Mouse (Mus musculus) G1E (cell line): ENCODE measurements at regions not wholly inside any gene's neighbourhood (a gene's known extent, or its start where the extent isn't known, plus 50 kb on each side); places are given as distances from the start of the nearest gene placed in this dataset.
"Not testable (repeated sequence)": the region's sequence is repeated elsewhere in the genome, so short reads cannot be mapped to it uniquely, and the experiment has no call there.

Source experiments
- ATAC-seq: 2 replicates; pipeline ENCODE4 v1.8.0; 2016; ENCODE audit warnings: mild to moderate bottlenecking; ENCODE audit not compliant: insufficient number of reproducible peaks, poor library complexity, low FRiP score, severe bottlenecking; ENCODE audit errors: extremely low read depth
- DNase-seq: peaks from one replicate; pipeline ENCODE4 v3.0.0; 2012; ENCODE audit warnings: low spot score
- H3K27me3 ChIP-seq: 2 replicates; pipeline ENCODE4 v1.6.1; 2012; ENCODE audit warnings: mild to moderate bottlenecking, low read length, inconsistent platforms; ENCODE audit not compliant: insufficient read depth
- H3K36me3 ChIP-seq: replicated peaks from 2 replicates; pipeline ENCODE3; 2012; ENCODE audit warnings: mild to moderate bottlenecking, inconsistent platforms
- H3K4me1 ChIP-seq: 2 replicates; pipeline ENCODE4 v1.6.1; 2012; ENCODE audit warnings: low read depth, low read length, inconsistent platforms, mixed read lengths; ENCODE audit not compliant: insufficient read depth
- H3K4me3 ChIP-seq: 2 replicates; pipeline ENCODE4 v1.5.1; 2012; ENCODE audit warnings: low read depth, mild to moderate bottlenecking, inconsistent platforms, low read length, moderate library complexity, mixed read lengths
- H3K9me3 ChIP-seq: replicated peaks from 2 replicates; pipeline ENCODE4 v1.6.1; 2012; ENCODE audit warnings: inconsistent platforms
- CTCF ChIP-seq: IDR thresholded peaks from 2 replicates; pipeline ENCODE4 v1.5.1; 2012; ENCODE audit warnings: low read depth, low read length, inconsistent platforms, mixed read lengths
- GATA1 ChIP-seq: IDR thresholded peaks from 2 replicates; pipeline ENCODE4 v1.6.1; 2012; ENCODE audit warnings: borderline replicate concordance, low read length, inconsistent platforms, mixed read lengths
- GATA2 ChIP-seq: IDR thresholded peaks from 2 replicates; pipeline ENCODE4 v1.6.1; 2012; ENCODE audit warnings: low read depth, low read length, inconsistent platforms, borderline replicate concordance
- POLR2AphosphoS5 ChIP-seq: IDR thresholded peaks from 2 replicates; pipeline ENCODE4 v1.6.1; 2012; ENCODE audit warnings: low read depth, low read length, inconsistent platforms; ENCODE audit not compliant: insufficient replicate concordance
- TAL1 ChIP-seq: conservative IDR thresholded peaks from 2 replicates; pipeline ENCODE4 v1.6.1; 2012; ENCODE audit warnings: low read depth, low read length, inconsistent platforms, mixed read lengths

DNA sequence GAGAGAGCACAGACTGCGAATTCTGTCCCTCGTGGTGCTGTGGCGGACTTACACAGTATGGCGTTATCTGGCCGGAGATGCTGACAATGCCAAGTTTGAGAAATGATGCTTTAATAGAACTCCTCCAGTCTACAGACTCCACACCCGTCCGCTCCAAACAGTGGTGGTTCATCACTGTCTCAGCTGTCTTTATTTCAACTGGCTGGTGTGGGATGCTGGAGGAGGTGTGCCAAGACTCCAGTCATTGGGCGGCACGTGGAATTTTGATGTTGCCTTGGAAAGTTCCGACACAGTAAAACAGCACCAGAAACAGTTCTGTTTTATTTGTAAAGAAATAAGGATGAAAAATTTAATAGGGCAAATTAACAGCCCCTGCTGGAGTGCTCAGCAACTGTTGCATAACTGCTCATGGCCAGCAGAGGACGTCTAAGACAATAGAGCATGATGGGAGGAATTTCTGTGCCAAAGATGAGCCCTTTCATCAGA lies 141.8 kb upstream of the 1700025G04Rik start:
- TF ChIP-seq POLR2AphosphoS5 (no peak), GATA2 (no peak), CTCF (no peak), GATA1 (no peak), TAL1 (no peak)
- H3K9me3 ChIP-seq: peaks cover 67% of the 10 kb centered on the region
- no peak for ATAC-seq
- no peaks in the 10 kb centered on the region for H3K36me3 ChIP-seq
- H3K27me3 ChIP-seq: no peaks in the 10 kb centered on the region
- H3K4me1 ChIP-seq: no peaks in the 10 kb centered on the region
- H3K4me3 ChIP-seq: no peak overlapping the region
- DNase-seq: no peak

GRCm38 (mm10) chr1:152229709-152230108 lies 139.8 kb upstream of the 1700025G04Rik start:
- Histone ChIP-seq H3K9me3 (peaks cover 62% of the 10 kb centered on the region), H3K36me3 (no peaks in the 10 kb centered on the region), H3K4me3 (no peak overlapping the region), H3K4me1 (no peaks in the 10 kb centered on the region), H3K27me3 (no peaks in the 10 kb centered on the region)
- no peak for DNase-seq
- TF ChIP-seq CTCF: no peak
- no peak for TF ChIP-seq TAL1
- no peak for TF ChIP-seq POLR2AphosphoS5
- TF ChIP-seq GATA2: no peak
- no peak for TF ChIP-seq GATA1
- ATAC-seq: no peak

DNA sequence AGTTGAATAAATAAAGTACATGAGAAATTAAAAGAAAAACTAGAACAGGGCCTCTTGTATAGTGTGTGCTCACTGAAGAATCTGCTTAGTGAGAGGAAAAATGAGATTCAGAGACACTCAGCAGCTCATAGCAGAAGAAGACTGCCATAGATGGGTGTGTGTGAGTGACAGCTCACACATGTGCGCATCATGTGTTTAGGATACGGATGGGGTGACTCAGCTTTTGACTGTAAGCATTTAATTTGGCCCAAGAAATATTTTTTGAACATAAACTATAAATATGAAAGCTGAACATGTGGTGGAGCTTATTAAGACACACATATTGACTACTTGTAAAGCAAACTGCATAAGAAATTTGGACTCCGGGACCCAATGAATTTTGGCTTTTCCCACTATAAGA lies 136.1 kb upstream of the 1700025G04Rik start:
- Histone ChIP-seq H3K4me3 (no peak overlapping the region), H3K9me3 (peaks cover 53% of the 10 kb centered on the region), H3K36me3 (no peaks in the 10 kb centered on the region), H3K27me3 (no peaks in the 10 kb centered on the region), H3K4me1 (no peaks in the 10 kb centered on the region)
- ATAC-seq: no peak
- DNase-seq: no peak
- no peak for TF ChIP-seq GATA2
- no peak for TF ChIP-seq CTCF
- no peak for TF ChIP-seq TAL1
- no peak for TF ChIP-seq GATA1
- no peak for TF ChIP-seq POLR2AphosphoS5

DNA sequence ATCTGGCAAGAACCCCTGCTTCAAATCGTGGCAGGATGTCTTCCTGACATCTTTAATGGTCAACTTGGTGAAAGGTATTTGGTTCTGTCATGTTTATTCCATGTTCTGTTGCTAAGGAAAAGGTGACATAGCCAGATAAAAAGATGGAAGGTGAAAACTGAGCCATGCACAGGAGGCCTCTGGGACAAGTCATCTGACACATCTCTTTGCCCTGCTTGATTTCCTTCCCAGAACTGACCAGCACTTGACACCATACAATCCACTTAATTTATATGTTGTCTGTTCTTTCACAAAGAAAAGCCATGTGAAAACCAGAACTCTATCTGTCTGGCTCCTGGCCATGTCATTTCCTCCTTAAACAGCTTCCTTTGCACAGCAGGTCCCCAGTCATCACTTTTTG lies 133.7 kb upstream of the 1700025G04Rik start:
- Histone ChIP-seq H3K4me1 (no peaks in the 10 kb centered on the region), H3K27me3 (no peaks in the 10 kb centered on the region), H3K9me3 (peaks cover 50% of the 10 kb centered on the region), H3K36me3 (no peaks in the 10 kb centered on the region), H3K4me3 (no peak overlapping the region)
- ATAC-seq (no peak), DNase-seq (no peak)
- TF ChIP-seq GATA1: no peak

GRCm38 (mm10) chr1:152220804-152221565 lies 131.1 kb upstream of the 1700025G04Rik start:
- TF ChIP-seq TAL1 (no peak), POLR2AphosphoS5 (no peak), GATA1 (no peak), CTCF (no peak), GATA2 (no peak)
- Histone ChIP-seq H3K9me3 (peaks cover 50% of the 10 kb centered on the region), H3K4me3 (no peak overlapping the region), H3K27me3 (no peaks in the 10 kb centered on the region), H3K36me3 (no peaks in the 10 kb centered on the region), H3K4me1 (no peaks in the 10 kb centered on the region)
- ATAC-seq: no peak
- DNase-seq: no peak

DNA sequence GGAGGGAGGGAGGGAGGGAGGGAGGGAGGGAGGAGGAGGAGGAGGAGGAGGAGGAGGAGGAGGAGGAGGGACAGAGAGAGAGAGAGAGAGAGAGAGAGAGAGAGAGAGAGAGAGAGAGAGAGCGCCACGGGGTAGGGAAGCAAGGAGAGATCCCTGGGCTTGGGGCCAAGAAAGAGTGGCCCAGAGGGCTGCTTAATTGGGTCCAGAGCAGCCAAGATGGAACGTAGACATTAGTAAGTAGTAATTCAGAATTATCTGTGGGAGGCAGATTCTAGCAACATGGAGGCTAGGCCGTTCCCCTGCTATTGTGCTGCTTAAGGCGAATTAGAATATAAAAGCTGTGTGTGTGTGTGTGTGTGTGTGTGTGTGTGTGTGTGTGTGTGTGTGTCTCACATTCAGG lies 129.8 kb upstream of the 1700025G04Rik start:
- H3K9me3 ChIP-seq: peaks cover 48% of the 10 kb centered on the region
- not testable (repeated sequence) for H3K4me3 ChIP-seq, H3K36me3 ChIP-seq, DNase-seq, H3K27me3 ChIP-seq, ATAC-seq, H3K4me1 ChIP-seq

- DNase-seq (no peak), ATAC-seq (no peak)
- no peak for TF ChIP-seq TAL1
- TF ChIP-seq CTCF: no peak
- TF ChIP-seq POLR2AphosphoS5: no peak
- TF ChIP-seq GATA2: no peak
- TF ChIP-seq GATA1: no peak
Observed at GRCm38 (mm10) chr1:152217404-152217803, 127.5 kb upstream of the 1700025G04Rik start.

More at GRCm38 (mm10) chr1:152217404-152217803, 127.5 kb upstream of the 1700025G04Rik start:
- H3K9me3 ChIP-seq: peaks cover 50% of the 10 kb centered on the region
- H3K4me1 ChIP-seq: no peaks in the 10 kb centered on the region
- no peak overlapping the region for H3K4me3 ChIP-seq
- H3K36me3 ChIP-seq: no peaks in the 10 kb centered on the region
- H3K27me3 ChIP-seq: no peaks in the 10 kb centered on the region
